Mouse (Mus musculus): ENCODE results near the gene Lpp. TPM values are rescaled to one million over a fixed set of nuclear protein-coding genes. Genes with fewer than 3 reads are reported as not detected.

The Lpp gene
- polyA plus RNA-seq, 1 experiment = 0.09 TPM

- Histone ChIP-seq H3K4me3 (replicated peaks) (no peak overlapping the region), H3K27me3 (replicated peaks) (peaks cover 16% of the 10 kb centered on the region), H3K9me3 (no peaks in the 10 kb centered on the region), H3K4me1 (peaks cover 11% of the 10 kb centered on the region), H3K36me3 (replicated peaks; ENCODE audit: low read length) (no peaks in the 10 kb centered on the region)
- TF ChIP-seq GATA1 (IDR thresholded peaks at IDR 0.05; ENCODE audit: borderline replicate concordance, low read length) = no peak
- TF ChIP-seq FLI1 (IDR thresholded peaks at IDR 0.05; ENCODE audit: low read length) = no peak
Measured at GRCm38 (mm10) chr16:24418022-24418421, 24.7 kb downstream of the Lpp start.

GRCm38 (mm10) chr16:24420603-24421120 lies 27.4 kb downstream of the Lpp start:
- TF ChIP-seq FLI1 (IDR thresholded peaks at IDR 0.05; ENCODE audit: low read length) (no peak), GATA1 (IDR thresholded peaks at IDR 0.05; ENCODE audit: borderline replicate concordance, low read length) (no peak)
- H3K4me3 ChIP-seq (replicated peaks) = no peak overlapping the region
- H3K27me3 ChIP-seq (replicated peaks) = peaks cover 13% of the 10 kb centered on the region
- peaks cover 8% of the 10 kb centered on the region; the same call in 1 of the 2 replicates for H3K4me1 ChIP-seq
- no peaks in the 10 kb centered on the region for H3K36me3 ChIP-seq (replicated peaks; ENCODE audit: low read length)
- no peaks in the 10 kb centered on the region for H3K9me3 ChIP-seq

- TF ChIP-seq GATA1 (IDR thresholded peaks at IDR 0.05; ENCODE audit: borderline replicate concordance, low read length) (no peak), FLI1 (IDR thresholded peaks at IDR 0.05; ENCODE audit: low read length) (no peak)
- Histone ChIP-seq H3K9me3 (no peaks in the 10 kb centered on the region), H3K27me3 (replicated peaks) (peaks cover 10% of the 10 kb centered on the region), H3K36me3 (replicated peaks; ENCODE audit: low read length) (no peaks in the 10 kb centered on the region), H3K4me3 (replicated peaks) (no peak overlapping the region), H3K4me1 (peaks cover 13% of the 10 kb centered on the region; the same call in 1 of the 2 replicates)
Measured at GRCm38 (mm10) chr16:24421687-24422418, 28.5 kb downstream of the Lpp start.

GRCm38 (mm10) chr16:24423196-24423595 lies 29.9 kb downstream of the Lpp start:
- TF ChIP-seq GATA1 (IDR thresholded peaks at IDR 0.05; ENCODE audit: borderline replicate concordance, low read length) (no peak), FLI1 (IDR thresholded peaks at IDR 0.05; ENCODE audit: low read length) (no peak)
- peaks cover 11% of the 10 kb centered on the region for H3K27me3 ChIP-seq (replicated peaks)
- H3K9me3 ChIP-seq = no peaks in the 10 kb centered on the region
- no peak overlapping the region for H3K4me3 ChIP-seq (replicated peaks)
- H3K4me1 ChIP-seq = peaks cover 13% of the 10 kb centered on the region; the same call in 1 of the 2 replicates
- no peaks in the 10 kb centered on the region for H3K36me3 ChIP-seq (replicated peaks; ENCODE audit: low read length)

- H3K9me3 ChIP-seq = no peaks in the 10 kb centered on the region
- H3K4me1 ChIP-seq = peaks cover 13% of the 10 kb centered on the region; the same call in 1 of the 2 replicates
- no peak for TF ChIP-seq GATA1 (IDR thresholded peaks at IDR 0.05; ENCODE audit: borderline replicate concordance, low read length)
- TF ChIP-seq FLI1 (IDR thresholded peaks at IDR 0.05; ENCODE audit: low read length) = no peak
Measured at GRCm38 (mm10) chr16:24423751-24424150, 30.4 kb downstream of the Lpp start.

GRCm38 (mm10) chr16:24424356-24424977 lies 31.2 kb downstream of the Lpp start:
- peaks cover 16% of the 10 kb centered on the region for H3K27me3 ChIP-seq (replicated peaks)
- no peak overlapping the region for H3K4me3 ChIP-seq (replicated peaks)
- no peaks in the 10 kb centered on the region for H3K9me3 ChIP-seq
- H3K4me1 ChIP-seq = peaks cover 13% of the 10 kb centered on the region; the same call in 1 of the 2 replicates
- H3K36me3 ChIP-seq (replicated peaks; ENCODE audit: low read length) = no peaks in the 10 kb centered on the region
- TF ChIP-seq FLI1 (IDR thresholded peaks at IDR 0.05; ENCODE audit: low read length) (no peak), GATA1 (IDR thresholded peaks at IDR 0.05; ENCODE audit: borderline replicate concordance, low read length) (no peak)

More at GRCm38 (mm10) chr16:24423751-24424150, 30.4 kb downstream of the Lpp start:
- Histone ChIP-seq H3K36me3 (replicated peaks; ENCODE audit: low read length) (no peaks in the 10 kb centered on the region), H3K4me3 (replicated peaks) (no peak overlapping the region), H3K27me3 (replicated peaks) (peaks cover 12% of the 10 kb centered on the region)

- Histone ChIP-seq H3K4me3 (replicated peaks) (no peak overlapping the region), H3K9me3 (no peaks in the 10 kb centered on the region), H3K4me1 (peaks cover 13% of the 10 kb centered on the region; the same call in 1 of the 2 replicates), H3K36me3 (replicated peaks; ENCODE audit: low read length) (no peaks in the 10 kb centered on the region), H3K27me3 (replicated peaks) (peaks cover 19% of the 10 kb centered on the region)
- TF ChIP-seq FLI1 (IDR thresholded peaks at IDR 0.05; ENCODE audit: low read length) (no peak), GATA1 (IDR thresholded peaks at IDR 0.05; ENCODE audit: borderline replicate concordance, low read length) (no peak)
Measured at GRCm38 (mm10) chr16:24425816-24426215, 32.5 kb downstream of the Lpp start.

- TF ChIP-seq GATA1 (IDR thresholded peaks at IDR 0.05; ENCODE audit: borderline replicate concordance, low read length) (no peak), FLI1 (IDR thresholded peaks at IDR 0.05; ENCODE audit: low read length) (no peak)
- Histone ChIP-seq H3K9me3 (no peaks in the 10 kb centered on the region), H3K4me3 (replicated peaks) (no peak overlapping the region), H3K27me3 (replicated peaks) (peaks cover 15% of the 10 kb centered on the region), H3K4me1 (peaks cover 11% of the 10 kb centered on the region; the same call in 1 of the 2 replicates), H3K36me3 (replicated peaks; ENCODE audit: low read length) (no peaks in the 10 kb centered on the region)
Measured at GRCm38 (mm10) chr16:24427606-24428005, 34.3 kb downstream of the Lpp start.

GRCm38 (mm10) chr16:24428055-24428454 lies 34.7 kb downstream of the Lpp start:
- peaks cover 11% of the 10 kb centered on the region; the same call in 1 of the 2 replicates for H3K4me1 ChIP-seq
- H3K27me3 ChIP-seq (replicated peaks) = peaks cover 15% of the 10 kb centered on the region
- no peak for TF ChIP-seq FLI1 (IDR thresholded peaks at IDR 0.05; ENCODE audit: low read length)
- no peak for TF ChIP-seq GATA1 (IDR thresholded peaks at IDR 0.05; ENCODE audit: borderline replicate concordance, low read length)
- no peaks in the 10 kb centered on the region for H3K9me3 ChIP-seq
- H3K4me3 ChIP-seq (replicated peaks) = no peak overlapping the region
- H3K36me3 ChIP-seq (replicated peaks; ENCODE audit: low read length) = no peaks in the 10 kb centered on the region

GRCm38 (mm10) chr16:24428742-24429141 lies 35.4 kb downstream of the Lpp start:
- Histone ChIP-seq H3K4me3 (replicated peaks) (no peak overlapping the region), H3K36me3 (replicated peaks; ENCODE audit: low read length) (no peaks in the 10 kb centered on the region), H3K9me3 (no peaks in the 10 kb centered on the region), H3K27me3 (replicated peaks) (peaks cover 14% of the 10 kb centered on the region), H3K4me1 (peaks cover 16% of the 10 kb centered on the region; the same call in 1 of the 2 replicates)
- TF ChIP-seq FLI1 (IDR thresholded peaks at IDR 0.05; ENCODE audit: low read length) (no peak), GATA1 (IDR thresholded peaks at IDR 0.05; ENCODE audit: borderline replicate concordance, low read length) (no peak)

Measured in megakaryocyte, embryonic 14.5 days (primary cell).